Mouse (Mus musculus) stomach, embryonic 15.5 days (tissue): ENCODE results near the gene Fam172a. TPM values are rescaled to one million over a fixed set of nuclear protein-coding genes. Genes with fewer than 3 reads are reported as not detected.

ENCODE experiments used
- ATAC-seq: fragments of 200-750 bp; cut with Nextera tagmentation; 2 replicates; pipeline ENCODE4 v1.8.0; 2017; ENCODE audit warnings: low read depth, moderate number of reproducible peaks, moderate TSS enrichment; ENCODE audit not compliant: insufficient read depth, low FRiP score
- H3K27ac ChIP-seq: fragments of 300-500 bp; sonication (generic); 2 replicates; pipeline ENCODE4 v1.5.1; 2015; ENCODE audit warnings: mild to moderate bottlenecking, inconsistent platforms
- H3K27me3 ChIP-seq: fragments of 300-500 bp; sonication (generic); replicated peaks from 2 replicates; pipeline ENCODE4 v1.6.1; 2015; ENCODE audit warnings: inconsistent platforms
- H3K36me3 ChIP-seq: fragments of 300-500 bp; sonication (generic); 2 replicates; pipeline ENCODE4 v1.6.1; 2015; ENCODE audit warnings: inconsistent platforms
- H3K4me1 ChIP-seq: fragments of 300-500 bp; sonication (generic); 2 replicates; pipeline ENCODE4 v1.6.1; 2015; ENCODE audit warnings: inconsistent platforms
- H3K4me2 ChIP-seq: fragments of 300-500 bp; sonication (generic); 2 replicates; pipeline ENCODE4 v1.6.1; 2015; ENCODE audit warnings: mild to moderate bottlenecking, inconsistent platforms
- H3K4me3 ChIP-seq: fragments of 300-500 bp; sonication (generic); replicated peaks from 2 replicates; pipeline ENCODE4 v1.5.1; 2015; ENCODE audit warnings: inconsistent platforms
- H3K9ac ChIP-seq: fragments of 300-500 bp; sonication (generic); 2 replicates; pipeline ENCODE4 v1.6.1; 2015; ENCODE audit warnings: inconsistent platforms
- H3K9me3 ChIP-seq: fragments of 300-500 bp; sonication (generic); 2 replicates; pipeline ENCODE4 v1.6.1; 2016; ENCODE audit warnings: inconsistent platforms
- WGBS: fragments of 180-500 bp; shearing (Covaris S2); methylation state at CpG from one replicate; pipeline ENCODE4 v1.1.7; 2015; 5-methylcytosine and 5-hydroxymethylcytosine counted together
- polyA plus RNA-seq: library from polyadenylated mRNA; unstranded; fragments of >200 nt; fragmentation: Nextera tagmentation; extraction: Ambion mirVana; gene quantifications from 2 replicates; pipeline ENCODE4 v1.2.1, GENCODE M21; 2015

Gene Fam172a
- polyA plus RNA-seq, 1 experiment from 2014 or later, result 33.7 TPM

- Histone ChIP-seq H3K9me3 (no peaks in the 10 kb centered on the region), H3K4me2 (no peak overlapping the region), H3K27me3 (no peaks in the 10 kb centered on the region), H3K36me3 (no peaks in the 10 kb centered on the region), H3K27ac (no peak overlapping the region), H3K4me3 (no peak overlapping the region), H3K4me1 (no peaks in the 10 kb centered on the region), H3K9ac (no peak overlapping the region)
- ATAC-seq, result no peak
These were observed 388.9 kb downstream of the Fam172a start for GRCm38 (mm10) chr13:78090701-78091100.

DNA sequence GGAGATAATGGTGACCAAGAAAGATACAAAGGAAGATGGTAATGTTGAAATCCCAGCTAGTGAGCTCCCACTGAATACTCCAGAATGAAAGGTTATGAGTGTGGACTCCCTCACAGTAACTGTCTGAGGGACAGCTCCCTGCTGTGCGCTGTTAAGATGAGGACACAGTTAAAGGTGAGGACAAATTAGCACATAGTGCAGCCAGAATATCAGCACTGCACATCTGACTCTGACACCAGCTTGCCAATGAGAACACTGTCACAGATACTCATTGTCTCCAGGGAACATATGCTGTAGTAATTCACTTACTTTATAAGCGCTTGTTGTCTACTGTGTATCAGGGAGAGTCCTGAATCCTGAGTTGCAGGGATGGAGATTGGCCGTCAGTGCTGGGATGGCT lies 390.1 kb downstream of the Fam172a start:
- Histone ChIP-seq H3K27me3 (no peaks in the 10 kb centered on the region), H3K9me3 (no peaks in the 10 kb centered on the region), H3K4me1 (no peaks in the 10 kb centered on the region), H3K27ac (no peak overlapping the region), H3K4me2 (no peak overlapping the region), H3K4me3 (no peak overlapping the region), H3K36me3 (no peaks in the 10 kb centered on the region), H3K9ac (no peak overlapping the region)
- WGBS, result 79% methylated on average over 3 of the region's 3 CpGs
- ATAC-seq, result no peak

DNA sequence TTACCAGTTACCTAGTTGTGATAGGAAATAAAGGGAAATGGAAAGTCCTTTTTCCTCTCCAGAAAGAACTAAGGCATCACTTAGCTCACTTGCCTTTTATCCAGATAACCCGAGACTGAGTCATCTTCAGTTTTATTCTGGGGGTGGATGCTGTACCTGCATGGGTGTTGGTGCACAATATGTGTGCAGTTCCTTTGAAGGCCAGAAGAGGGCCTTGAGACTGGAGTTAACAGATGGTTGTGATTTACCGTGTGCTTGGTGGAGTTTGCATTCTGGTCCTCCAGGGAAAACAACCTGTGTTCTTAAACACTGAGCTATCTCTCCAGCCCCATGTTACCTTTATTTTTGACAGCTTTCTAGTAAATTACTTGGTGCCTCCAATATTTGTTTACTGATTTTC lies 392.5 kb downstream of the Fam172a start:
- Histone ChIP-seq H3K27me3 (no peaks in the 10 kb centered on the region), H3K9me3 (no peaks in the 10 kb centered on the region), H3K4me3 (no peak overlapping the region), H3K4me2 (no peak overlapping the region), H3K27ac (no peak overlapping the region), H3K36me3 (no peaks in the 10 kb centered on the region), H3K9ac (no peak overlapping the region), H3K4me1 (no peaks in the 10 kb centered on the region)
- no peak for ATAC-seq
- 86% methylated on average over 2 of the region's 2 CpGs for WGBS

DNA sequence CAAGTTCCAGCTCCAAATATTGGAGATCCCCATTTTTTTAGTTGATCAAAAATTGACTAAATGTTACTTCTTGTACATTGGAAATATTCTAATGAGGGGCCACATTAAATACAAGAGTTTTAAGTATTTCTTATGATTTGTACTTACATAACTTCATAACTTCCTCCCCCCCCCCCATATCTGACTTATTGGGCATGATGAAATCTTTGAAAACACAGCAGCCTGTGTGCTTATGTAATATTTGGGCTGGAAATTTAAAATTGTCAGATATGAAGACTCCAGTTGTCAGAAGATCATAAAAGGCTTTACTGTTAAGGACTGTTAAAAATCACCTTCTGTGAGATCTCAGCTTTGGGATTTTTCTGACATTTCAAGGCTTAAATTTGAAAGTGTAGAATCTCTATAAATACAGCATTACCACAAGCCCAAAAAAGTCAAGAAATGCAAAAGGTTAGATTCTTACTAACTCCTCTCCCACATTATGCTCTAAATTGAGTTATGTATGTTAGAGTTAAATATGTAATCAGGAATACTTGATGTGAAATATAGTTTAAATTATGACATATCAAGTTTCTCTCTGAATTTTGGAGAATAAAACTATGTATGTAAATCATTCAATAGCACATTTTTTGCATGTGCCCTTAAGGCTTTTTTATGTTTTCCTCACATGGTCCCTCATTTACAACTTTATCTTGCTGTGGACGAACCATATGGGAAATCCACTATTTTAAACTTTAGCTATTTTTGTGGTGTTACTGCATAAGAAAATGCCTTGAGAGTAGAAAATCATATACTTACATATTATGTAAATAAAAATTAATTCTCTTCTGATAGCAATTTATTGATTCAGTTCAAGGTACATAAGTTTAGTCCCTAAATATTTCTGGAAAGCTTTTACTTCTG lies 393.5 kb downstream of the Fam172a start:
- H3K4me1 ChIP-seq, result no peaks in the 10 kb centered on the region
- H3K36me3 ChIP-seq, result no peaks in the 10 kb centered on the region
- no peak overlapping the region for H3K9ac ChIP-seq
- H3K4me3 ChIP-seq, result no peak overlapping the region
- ATAC-seq, result no peak
- H3K9me3 ChIP-seq, result no peaks in the 10 kb centered on the region
- no peak overlapping the region for H3K27ac ChIP-seq
- H3K27me3 ChIP-seq, result no peaks in the 10 kb centered on the region
- no peak overlapping the region for H3K4me2 ChIP-seq
- WGBS, result 73% methylated on average over 1 of the region's 1 CpGs

GRCm38 (mm10) chr13:78098858-78099445 lies 397.1 kb downstream of the Fam172a start:
- no peaks in the 10 kb centered on the region for H3K4me1 ChIP-seq
- no peak overlapping the region for H3K4me3 ChIP-seq
- no peak overlapping the region for H3K9ac ChIP-seq
- H3K27ac ChIP-seq, result no peak overlapping the region
- no peaks in the 10 kb centered on the region for H3K27me3 ChIP-seq
- ATAC-seq, result no peak
- no peak overlapping the region for H3K4me2 ChIP-seq
- WGBS, result 87% methylated on average over 5 of the region's 5 CpGs
- no peaks in the 10 kb centered on the region for H3K9me3 ChIP-seq
- H3K36me3 ChIP-seq, result no peaks in the 10 kb centered on the region

- Histone ChIP-seq H3K36me3 (no peaks in the 10 kb centered on the region), H3K9me3 (no peaks in the 10 kb centered on the region), H3K4me3 (no peak overlapping the region), H3K9ac (no peak overlapping the region), H3K27ac (no peak overlapping the region), H3K27me3 (no peaks in the 10 kb centered on the region), H3K4me1 (no peaks in the 10 kb centered on the region), H3K4me2 (no peak overlapping the region)
- ATAC-seq, result no peak
- WGBS, result 43% methylated on average over 3 of the region's 3 CpGs
These were observed 398.1 kb downstream of the Fam172a start for GRCm38 (mm10) chr13:78099746-78100530.

GRCm38 (mm10) chr13:78100664-78101063 lies 398.8 kb downstream of the Fam172a start:
- Histone ChIP-seq H3K9ac (no peak overlapping the region), H3K4me3 (no peak overlapping the region), H3K9me3 (no peaks in the 10 kb centered on the region), H3K36me3 (no peaks in the 10 kb centered on the region), H3K27me3 (no peaks in the 10 kb centered on the region), H3K4me1 (no peaks in the 10 kb centered on the region), H3K27ac (no peak overlapping the region), H3K4me2 (no peak overlapping the region)
- no peak for ATAC-seq
- 66% methylated on average over 3 of the region's 3 CpGs for WGBS

DNA sequence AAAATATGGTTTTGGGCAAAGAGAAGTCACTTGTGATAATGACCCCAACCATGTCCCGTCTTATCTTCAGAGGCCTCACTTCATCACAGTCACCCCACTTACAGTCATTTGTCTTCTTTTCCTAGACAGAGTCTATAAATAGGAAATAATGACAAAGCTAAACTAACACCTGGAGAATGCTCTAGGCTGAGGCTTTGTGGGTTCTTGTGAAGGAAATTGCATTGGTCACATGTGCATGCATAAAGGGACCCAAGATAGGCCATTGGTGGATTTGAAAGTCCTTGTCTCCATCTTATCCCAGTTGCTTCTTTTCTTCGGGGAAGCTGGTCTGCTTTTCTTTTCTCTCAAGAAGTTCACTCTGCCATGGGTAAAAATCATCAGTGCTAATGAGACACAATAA lies 400.5 kb downstream of the Fam172a start:
- H3K4me2 ChIP-seq, result no peak overlapping the region
- ATAC-seq, result no peak
- H3K9ac ChIP-seq, result no peak overlapping the region
- no peaks in the 10 kb centered on the region for H3K27me3 ChIP-seq
- H3K9me3 ChIP-seq, result no peaks in the 10 kb centered on the region
- WGBS, result 40% methylated on average over 2 of the region's 2 CpGs
- H3K27ac ChIP-seq, result no peak overlapping the region
- H3K4me3 ChIP-seq, result no peak overlapping the region
- no peaks in the 10 kb centered on the region for H3K36me3 ChIP-seq
- H3K4me1 ChIP-seq, result no peaks in the 10 kb centered on the region

- Histone ChIP-seq H3K27ac (no peak overlapping the region), H3K27me3 (no peaks in the 10 kb centered on the region), H3K9me3 (no peaks in the 10 kb centered on the region), H3K9ac (no peak overlapping the region), H3K4me3 (no peak overlapping the region), H3K4me2 (no peak overlapping the region), H3K4me1 (no peaks in the 10 kb centered on the region), H3K36me3 (no peaks in the 10 kb centered on the region)
- 53% methylated on average over 3 of the region's 3 CpGs for WGBS
- ATAC-seq, result no peak
These were observed 403.0 kb downstream of the Fam172a start for GRCm38 (mm10) chr13:78104851-78105250.

DNA sequence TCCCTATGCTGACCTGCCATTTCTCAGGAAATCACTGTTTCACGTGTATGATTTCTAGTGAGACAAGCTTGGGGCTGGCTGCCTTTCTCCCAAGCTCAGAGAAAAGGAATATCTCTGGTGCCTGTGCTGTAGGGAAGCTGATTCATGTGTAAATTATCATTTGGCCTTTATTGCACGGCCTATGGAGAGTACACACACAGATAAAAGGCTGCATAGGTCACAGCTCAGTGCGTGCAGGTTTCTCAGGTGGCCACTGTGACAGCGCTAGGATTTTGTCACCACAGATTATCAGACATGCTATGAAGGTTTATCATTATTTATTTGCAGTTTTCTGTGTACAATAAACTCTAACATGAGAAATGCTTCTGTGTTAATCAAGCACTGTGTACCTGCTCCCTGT lies 408.8 kb downstream of the Fam172a start:
- Histone ChIP-seq H3K4me1 (no peaks in the 10 kb centered on the region), H3K4me2 (no peak overlapping the region), H3K4me3 (no peak overlapping the region), H3K27ac (no peak overlapping the region), H3K9ac (no peak overlapping the region), H3K27me3 (no peaks in the 10 kb centered on the region), H3K9me3 (no peaks in the 10 kb centered on the region), H3K36me3 (no peaks in the 10 kb centered on the region)
- no peak for ATAC-seq
- 74% methylated on average over 4 of the region's 4 CpGs for WGBS

DNA sequence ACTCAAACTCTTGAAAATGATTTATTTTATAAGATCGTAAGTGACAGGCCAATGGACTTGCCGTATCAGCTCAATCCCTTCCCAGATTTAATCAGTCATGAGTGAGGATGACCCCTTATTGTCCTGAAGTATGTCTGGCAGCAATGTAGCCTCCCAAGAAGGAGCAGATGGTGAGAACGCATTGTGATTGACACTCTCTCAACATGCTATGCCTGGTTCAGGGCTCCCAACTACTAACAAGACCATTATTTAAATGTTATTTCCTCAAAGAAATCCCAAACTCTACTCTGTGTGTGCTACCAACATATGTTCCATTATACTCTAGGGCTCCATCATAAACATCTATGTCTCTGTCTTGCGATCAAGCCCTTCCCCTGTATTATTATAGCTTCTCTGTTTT lies 412.1 kb downstream of the Fam172a start:
- no peaks in the 10 kb centered on the region for H3K4me1 ChIP-seq
- H3K9ac ChIP-seq, result no peak overlapping the region
- H3K4me2 ChIP-seq, result no peak overlapping the region
- no peaks in the 10 kb centered on the region for H3K27me3 ChIP-seq
- no peaks in the 10 kb centered on the region for H3K36me3 ChIP-seq
- H3K27ac ChIP-seq, result no peak overlapping the region
- WGBS, result 94% methylated on average over 4 of the region's 4 CpGs
- no peak overlapping the region for H3K4me3 ChIP-seq
- no peak for ATAC-seq
- no peaks in the 10 kb centered on the region for H3K9me3 ChIP-seq

DNA sequence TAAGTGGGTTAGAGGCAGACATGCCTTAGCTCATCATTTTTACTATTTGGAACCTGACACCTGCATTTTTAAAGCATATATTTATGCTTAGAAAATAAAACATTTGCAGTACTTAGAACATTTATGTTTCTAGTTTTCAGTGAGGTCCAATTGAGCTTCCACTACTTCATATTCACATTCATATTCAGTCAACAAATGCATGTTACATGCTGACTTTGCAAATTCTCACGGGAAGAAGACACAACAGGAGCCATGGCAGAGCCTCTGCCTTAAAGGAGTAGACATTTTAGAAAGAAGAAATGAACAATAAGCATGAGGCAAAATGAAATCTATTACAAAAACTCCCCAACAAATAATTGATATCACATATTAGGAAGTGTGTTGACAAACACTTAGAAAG lies 416.9 kb downstream of the Fam172a start:
- no peaks in the 10 kb centered on the region for H3K9me3 ChIP-seq
- no peak for ATAC-seq
- H3K27ac ChIP-seq, result no peak overlapping the region
- H3K36me3 ChIP-seq, result no peaks in the 10 kb centered on the region
- H3K9ac ChIP-seq, result no peak overlapping the region
- H3K4me1 ChIP-seq, result no peaks in the 10 kb centered on the region
- H3K27me3 ChIP-seq, result no peaks in the 10 kb centered on the region
- H3K4me3 ChIP-seq, result no peak overlapping the region
- H3K4me2 ChIP-seq, result no peak overlapping the region
- WGBS, result 90% methylated on average over 1 of the region's 1 CpGs
